Mouse (Mus musculus) spleen, embryonic (tissue): ENCODE results near the gene Gm1604a.
"Not testable (repeated sequence)": the region's sequence is repeated elsewhere in the genome, so short reads cannot be mapped to it uniquely, and the experiment has no call there.

Source experiments
- CTCF ChIA-PET: fragments of 350-600 bp; sonication (Branson Sonifier 250); formaldehyde crosslinking; loops from one replicate; lab custom pipeline; 2022; lab: Charles Lee

Gene Gm1604a

DNA sequence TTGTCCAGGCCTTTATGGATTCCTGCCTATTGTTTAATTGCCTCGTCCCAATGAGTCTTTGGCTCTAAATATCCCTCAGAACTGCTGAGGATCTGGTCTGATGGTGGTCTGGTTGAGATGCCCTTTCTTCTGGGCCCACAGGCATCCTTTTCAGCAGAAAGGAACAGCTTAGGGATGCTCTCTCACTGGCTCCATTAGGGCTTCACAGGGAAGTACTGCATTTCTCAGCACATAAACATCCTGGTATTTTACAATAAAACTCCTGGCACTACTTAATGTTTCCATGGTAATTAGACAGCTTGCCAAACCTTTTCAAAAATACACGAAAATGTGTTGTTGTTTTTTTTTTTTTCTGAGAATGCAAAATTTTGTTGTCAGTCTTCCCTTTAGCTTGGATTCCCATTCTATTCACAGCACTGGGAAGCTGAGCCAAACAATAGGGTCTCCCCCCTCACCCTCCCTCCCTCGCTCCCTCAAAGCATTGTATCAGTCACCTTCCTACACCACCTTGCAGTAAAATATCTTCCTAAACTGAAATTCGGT is 43.7 kb downstream of the Gm1604a start:
- CTCF ChIA-PET: not testable (repeated sequence)

DNA sequence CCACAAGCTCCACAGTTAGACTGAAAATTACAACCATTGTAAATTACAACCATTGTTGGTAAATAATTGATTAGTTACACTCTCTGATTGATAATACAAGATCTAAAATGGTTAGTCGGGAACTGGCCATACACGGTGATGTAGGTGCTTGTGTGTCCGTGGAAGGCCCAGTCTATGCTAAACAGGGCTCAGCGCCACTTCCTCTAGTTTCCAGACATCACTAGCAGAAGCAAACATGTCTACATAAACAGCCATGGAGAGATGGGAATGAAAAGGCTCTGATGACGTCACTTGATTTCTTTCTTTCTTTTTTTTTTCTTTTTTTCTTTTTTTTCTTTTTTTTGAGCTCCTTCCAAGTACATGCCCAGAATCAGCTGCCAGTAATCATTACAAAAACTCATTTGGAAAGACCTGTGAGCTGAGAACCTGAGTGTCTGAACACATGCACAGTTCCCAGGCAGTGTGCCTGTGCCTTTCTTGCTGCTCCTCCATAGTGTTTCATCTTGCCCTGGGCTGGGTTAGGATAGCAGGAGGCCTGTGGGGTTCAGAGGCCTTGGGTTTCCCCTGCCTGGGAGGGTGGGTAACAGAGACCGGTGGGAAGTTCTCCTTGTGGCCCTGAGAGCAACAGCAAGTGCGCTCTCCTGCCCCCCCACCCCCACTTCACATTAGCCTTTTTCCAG is 44.3 kb downstream of the Gm1604a start:
- CTCF ChIA-PET: not testable (repeated sequence)

DNA sequence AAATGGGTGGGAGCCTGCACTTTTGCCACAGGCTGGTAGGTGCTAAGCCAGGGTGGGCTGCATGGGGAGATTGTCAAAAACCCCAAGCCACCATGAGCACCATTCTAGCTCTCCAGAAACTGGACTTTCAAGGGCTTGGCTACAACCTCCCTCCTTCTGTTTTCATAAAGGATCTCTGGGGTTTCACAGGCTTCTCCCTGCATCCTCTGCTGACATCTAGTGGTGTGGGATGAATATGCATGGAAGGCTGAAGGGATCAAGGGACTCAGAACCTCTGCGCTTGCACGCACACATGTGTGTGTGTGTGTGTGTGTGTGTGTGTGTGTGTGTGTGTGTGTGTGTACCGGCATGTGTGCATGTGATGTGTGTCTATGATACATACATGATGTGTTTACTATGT is 49.1 kb downstream of the Gm1604a start:
- CTCF ChIA-PET: not testable (repeated sequence)

DNA sequence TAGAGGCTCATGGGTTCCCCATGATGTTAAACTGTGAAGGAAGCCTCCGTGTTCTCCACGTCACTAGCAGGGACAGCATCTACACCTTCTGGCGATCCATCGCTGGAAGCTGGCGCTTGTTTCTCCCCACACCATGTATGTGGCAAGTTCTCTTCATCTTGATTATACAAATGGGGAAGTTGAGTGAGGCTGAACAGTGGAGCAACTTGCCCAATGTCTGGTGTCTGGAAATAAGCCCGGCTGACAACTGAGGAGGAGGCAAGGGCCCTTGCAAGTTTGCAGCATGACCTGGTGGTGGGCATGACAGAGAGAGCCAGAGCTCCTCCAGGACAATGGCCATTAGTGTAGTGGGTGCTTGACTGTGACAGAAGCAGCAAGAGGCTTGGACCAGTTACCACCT is 50.2 kb downstream of the Gm1604a start:
- CTCF ChIA-PET: not testable (repeated sequence)

DNA sequence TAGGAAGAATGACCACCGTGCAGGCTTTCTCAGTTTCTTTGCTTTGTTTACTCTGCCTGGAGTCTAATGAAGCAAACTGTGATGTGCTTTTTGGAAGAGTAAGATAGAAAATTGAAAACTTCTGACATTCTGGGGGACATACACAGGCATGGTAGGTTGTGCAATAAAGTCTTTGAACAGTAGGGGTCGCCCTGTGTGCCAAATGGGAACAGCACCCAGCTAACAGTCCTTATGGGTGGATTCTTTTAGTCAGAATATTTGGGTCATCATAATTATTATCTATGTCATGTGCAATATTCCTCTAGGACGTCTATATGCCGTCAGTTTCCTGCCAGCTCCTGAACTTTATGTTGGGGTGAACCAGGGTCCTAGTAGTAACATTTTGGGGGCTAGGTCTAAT is 54.2 kb downstream of the Gm1604a start:
- CTCF ChIA-PET: not testable (repeated sequence)

DNA sequence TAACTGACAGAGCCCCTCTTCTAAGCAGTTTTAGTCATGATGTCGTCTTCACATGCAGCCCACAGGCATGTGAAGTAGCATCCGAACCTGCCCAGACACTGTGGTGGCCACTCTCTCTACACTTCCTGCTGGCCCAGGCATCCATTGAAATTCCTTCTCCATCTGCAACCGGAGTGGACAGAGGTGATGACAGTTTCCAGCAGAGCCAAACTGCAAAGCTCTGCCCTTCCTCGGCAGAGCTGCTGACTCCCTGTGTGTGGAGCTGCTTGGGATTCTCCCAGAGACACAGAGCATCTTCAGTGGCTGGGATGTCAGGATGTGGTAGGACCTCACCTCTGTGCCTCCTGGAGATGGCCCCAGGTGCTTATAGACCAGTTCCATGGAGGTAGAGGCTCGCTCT is 59.2 kb downstream of the Gm1604a start:
- CTCF ChIA-PET: not testable (repeated sequence)

DNA sequence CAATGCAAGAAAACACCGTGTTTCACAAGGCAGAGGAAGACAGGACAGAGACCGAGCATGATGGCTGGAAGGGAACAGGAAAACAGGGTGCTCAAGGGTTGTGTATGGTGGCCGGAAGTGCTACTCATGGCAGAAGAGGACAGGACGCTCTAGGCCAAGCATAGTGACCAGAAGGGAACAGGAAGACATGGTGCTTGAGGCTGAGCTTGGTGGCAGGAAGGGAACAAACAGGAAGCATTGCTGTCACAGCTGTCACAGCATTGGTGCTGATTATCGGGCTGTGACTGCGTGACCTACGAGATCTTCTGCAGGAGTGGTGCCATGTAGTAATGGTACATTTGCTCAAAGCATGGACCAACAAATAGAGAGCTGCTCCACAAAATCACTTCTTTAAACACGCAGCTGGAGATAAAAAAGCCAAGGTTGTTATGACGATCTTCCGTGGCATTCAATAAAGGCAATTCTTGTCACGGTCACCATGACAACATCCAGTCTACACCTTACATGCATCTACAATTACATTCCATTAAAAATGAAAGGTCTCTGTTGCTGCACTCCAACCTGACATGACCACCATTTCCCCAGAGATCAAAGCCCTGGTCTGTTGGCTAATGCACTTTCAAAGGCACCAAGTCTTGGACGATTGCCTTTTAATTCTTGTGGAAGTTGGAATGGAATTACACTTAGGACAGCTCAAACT is 60.3 kb downstream of the Gm1604a start:
- CTCF ChIA-PET: not testable (repeated sequence)

DNA sequence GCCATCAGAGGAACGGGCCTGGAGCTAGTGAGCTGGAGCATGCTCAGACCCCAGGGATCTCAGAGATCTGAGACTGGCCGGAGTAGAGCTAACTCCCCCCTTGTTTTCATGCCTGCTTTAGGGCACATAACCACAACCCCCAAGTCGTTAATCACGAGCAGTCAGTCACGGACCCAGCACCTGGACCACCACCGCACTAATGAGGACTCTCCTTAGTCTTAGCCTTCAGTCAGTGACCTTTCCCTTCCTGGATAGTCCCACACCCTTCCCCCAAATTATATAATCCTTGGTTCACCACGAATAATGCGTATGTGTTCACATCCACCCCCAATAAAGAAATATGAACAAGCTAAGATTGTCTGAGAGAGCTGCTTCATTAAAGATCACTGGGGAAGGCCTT is 61.5 kb downstream of the Gm1604a start:
- CTCF ChIA-PET: not testable (repeated sequence)

DNA sequence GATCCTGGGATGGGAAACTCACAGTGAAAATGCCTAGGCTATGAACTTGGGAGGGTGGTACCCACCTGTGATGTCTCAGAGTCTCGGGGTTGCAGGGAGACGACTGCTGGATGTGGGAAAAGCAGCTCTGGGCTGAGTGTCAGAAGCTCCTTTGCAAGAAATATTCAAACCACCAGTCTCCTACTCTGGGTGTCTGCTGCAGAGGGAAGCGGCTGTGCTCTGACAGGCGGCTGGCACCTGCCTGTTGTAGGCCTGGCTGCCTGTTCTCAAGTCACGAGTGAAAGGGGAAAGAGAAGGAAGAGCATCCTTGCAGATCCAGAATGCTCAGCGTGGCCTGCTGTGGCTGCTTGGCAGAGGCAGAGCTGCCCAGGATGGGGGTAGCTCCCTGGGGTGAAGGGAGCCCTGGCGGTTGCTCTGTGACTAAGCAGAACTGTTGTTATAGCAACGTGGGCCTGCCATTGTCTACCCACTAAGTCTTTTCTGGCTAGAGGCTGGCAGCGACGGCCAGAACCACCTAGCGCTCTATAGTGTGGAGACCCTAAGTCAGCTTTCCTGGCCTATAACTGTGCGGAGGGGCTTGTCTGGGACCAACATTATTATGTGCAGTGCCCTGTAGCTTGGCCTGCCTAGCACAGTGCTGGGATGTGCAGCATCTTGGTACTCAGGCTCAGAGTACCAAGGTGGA is 72.6 kb downstream of the Gm1604a start:
- CTCF ChIA-PET: not testable (repeated sequence)

DNA sequence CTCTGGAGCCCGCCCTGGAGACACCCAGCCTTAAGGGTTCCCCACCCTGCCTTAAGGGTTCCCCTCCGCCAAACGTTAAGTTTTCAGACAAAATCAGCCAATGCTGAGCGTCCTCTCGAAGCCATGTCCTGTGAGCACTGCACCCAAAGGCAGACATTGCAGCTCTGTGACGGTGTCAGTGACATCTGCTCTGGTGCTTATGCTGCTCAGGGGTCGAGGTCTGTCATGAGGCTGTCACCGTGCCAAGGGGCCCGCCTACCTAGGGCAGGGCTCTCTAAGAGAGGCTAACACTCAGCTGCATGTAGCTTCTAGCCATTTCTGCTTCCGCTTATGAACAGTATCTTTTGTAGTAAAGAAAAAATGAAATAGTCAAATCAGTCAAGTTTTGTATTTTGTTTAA is 73.7 kb downstream of the Gm1604a start:
- CTCF ChIA-PET: not testable (repeated sequence)

DNA sequence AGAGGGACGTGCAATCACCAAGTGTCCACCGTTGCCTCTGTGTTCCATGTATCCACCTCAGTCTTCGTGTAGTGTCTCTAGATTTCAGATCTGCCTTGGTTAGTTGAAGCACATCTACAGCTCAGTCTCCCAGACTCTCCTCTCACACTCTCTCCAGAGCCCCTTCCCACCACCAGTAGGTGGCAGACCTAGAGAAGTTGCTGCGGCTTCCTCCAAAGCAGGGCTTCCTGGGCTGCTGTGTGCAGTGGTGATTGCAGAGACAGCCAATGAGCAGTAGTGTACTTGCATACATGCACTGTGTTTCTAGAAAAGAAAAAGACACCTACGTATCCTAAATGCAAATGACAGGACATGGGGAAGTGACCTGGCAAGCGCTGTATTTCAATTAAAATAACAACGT is 77.6 kb downstream of the Gm1604a start:
- CTCF ChIA-PET: not testable (repeated sequence)

DNA sequence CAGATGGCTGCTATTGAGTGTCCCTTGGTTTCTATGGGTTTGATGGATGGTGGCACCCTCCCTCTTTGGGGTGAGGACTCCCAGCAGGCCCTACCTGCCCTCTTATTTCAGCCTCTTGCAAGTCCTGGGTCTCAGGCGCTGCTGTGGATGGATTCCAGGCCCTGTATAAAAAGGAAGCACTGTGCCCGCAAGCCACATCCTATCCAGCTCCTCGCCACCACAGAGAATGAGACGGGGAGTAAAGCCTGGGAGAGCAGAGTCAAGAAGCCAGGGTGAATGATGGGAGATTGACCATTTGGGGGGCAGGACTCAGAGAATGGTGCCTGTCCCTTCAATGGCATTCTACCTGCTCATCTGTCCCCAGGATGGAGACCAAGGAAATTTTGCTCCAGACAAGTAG is 86.3 kb downstream of the Gm1604a start:
- CTCF ChIA-PET: not testable (repeated sequence)

DNA sequence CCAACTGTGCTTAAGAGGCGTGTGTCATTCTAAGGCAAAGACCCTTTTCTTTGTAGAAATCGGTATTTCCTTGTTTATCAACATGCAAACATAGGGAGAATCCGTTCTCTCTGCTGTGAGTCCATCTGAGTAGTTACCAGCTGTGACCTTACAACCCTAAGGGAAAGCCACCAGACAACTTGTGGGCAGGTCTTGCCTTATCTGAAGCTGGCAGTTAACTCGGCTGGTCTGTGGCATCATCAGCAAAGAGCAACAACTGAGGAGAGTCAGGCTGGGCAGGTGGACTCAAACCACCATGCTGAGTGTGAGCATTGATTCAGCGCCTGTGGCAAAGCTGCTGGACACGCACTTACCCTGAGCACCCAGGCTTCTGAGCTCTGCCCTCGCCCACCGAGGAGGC is 90.9 kb downstream of the Gm1604a start:
- CTCF ChIA-PET: not testable (repeated sequence)

DNA sequence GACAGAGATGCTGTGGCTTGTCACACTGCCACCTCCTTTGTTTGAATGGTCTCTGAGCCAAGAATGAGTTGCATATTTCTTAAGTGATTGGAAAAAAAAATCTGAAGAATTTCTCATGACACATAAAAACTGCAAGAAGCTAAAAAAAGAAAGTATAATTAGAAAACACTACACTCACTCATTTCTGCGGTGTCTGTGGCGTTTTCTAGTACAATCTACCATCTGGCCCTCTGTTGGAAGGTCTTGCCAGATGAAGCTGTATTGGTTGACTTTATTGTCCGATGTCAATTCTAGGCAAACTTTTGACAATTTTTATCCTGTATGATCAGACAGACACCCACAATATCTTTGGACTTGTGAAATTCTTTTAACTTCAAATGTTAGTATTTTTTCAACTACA is 95.5 kb downstream of the Gm1604a start:
- CTCF ChIA-PET: not testable (repeated sequence)

DNA sequence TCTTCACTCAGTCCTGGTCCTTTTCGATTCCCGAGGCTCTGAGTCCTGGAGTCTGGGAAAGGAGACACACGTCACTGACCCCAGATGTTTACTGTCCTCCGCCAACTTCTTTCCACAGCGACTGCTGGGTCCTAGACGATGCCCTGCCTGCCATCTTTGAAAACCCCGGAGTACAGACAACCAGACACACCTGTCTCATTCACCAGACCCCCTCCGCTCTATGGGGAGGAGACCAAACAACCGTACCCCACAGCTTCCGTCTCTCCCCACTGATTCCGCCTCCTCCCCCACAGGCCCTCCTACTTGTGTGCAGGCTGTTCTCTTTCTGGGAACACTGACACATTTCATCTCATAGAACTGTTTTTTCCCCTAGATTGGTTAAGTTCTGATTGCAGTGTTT is 97.2 kb downstream of the Gm1604a start:
- CTCF ChIA-PET: not testable (repeated sequence)

DNA sequence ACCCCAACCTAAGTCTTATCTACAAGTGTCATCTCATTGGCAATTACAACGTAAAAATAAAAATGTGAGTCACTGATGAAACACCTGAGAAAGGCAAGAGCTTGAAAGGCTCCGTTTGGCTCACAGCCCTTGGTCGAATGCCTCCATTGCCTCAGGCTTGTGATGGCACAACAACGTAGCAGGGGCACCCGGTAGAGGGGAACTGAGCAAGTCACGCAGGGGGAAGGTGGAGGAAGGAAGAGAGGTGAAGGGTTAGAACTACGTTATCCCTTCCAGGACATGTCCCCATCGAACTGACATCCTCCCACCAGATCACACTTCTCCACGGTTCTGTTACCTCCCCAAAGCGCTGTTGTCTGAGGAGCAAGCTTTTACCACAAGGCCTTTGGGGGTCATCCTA is 101.1 kb downstream of the Gm1604a start:
- CTCF ChIA-PET: not testable (repeated sequence)

DNA sequence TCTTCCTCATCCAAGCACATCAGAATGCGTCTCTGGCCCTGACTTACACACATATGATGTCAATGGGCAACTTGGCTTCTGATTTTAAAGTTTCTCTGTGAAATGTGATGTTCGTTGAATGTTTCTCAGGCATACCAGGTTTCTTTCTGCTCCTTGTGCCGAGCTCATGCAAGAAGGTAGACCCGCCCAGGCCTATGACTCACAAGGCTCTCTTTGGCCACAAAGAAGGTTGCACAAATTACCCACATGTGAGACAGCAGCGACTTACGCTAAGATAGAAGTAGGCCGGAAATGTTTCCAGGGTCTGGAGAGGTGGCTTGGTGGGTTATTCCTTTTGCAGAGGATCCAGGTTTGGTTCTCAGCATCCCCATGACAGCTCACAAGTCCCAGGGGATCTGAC is 108.6 kb downstream of the Gm1604a start:
- CTCF ChIA-PET: not testable (repeated sequence)

DNA sequence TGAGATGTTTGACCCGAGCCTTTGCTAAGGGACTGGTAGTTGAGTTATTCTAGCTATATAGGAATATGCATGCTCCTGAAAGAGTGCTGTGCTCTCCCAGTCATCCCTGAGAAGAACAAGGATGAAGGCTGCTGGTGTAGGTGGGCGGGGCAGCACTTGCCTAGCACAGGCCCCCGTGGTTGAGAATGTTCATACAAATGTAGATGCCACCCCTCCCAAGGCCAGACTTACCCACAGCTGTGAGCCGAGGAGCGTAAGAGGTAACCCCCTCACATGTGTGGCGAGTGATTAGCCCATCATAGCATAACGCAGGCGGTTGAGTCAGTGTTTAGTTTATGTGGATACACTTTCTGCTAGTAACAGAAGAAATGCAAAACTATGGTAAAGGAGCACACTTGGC is 109.9 kb downstream of the Gm1604a start:
- CTCF ChIA-PET: not testable (repeated sequence)
